Mouse (Mus musculus) hindbrain, postnatal 0 days (tissue): ENCODE results near the gene Drd2. TPM values are rescaled to one million over a fixed set of nuclear protein-coding genes. Genes with fewer than 3 reads are reported as not detected.

Experiments used
- ATAC-seq: fragments of 200-750 bp; cut with Nextera tagmentation; 2 replicates; pipeline ENCODE4 v1.8.0; 2017; ENCODE audit warnings: mild to moderate bottlenecking, moderate TSS enrichment, moderate library complexity
- DNase-seq: peaks from one replicate; pipeline ENCODE4 v3.0.0-alpha.2; 2015; ENCODE audit warnings: low spot score
- H3K27ac ChIP-seq: fragments of 300-500 bp; sonication (generic); 2 replicates; pipeline ENCODE4 v1.5.1; 2014; ENCODE audit warnings: mild to moderate bottlenecking
- H3K27me3 ChIP-seq: fragments of 300-500 bp; sonication (generic); 2 replicates; pipeline ENCODE4 v1.6.1; 2014; ENCODE audit warnings: low read length, mixed read lengths; ENCODE audit not compliant: insufficient read depth
- H3K36me3 ChIP-seq: fragments of 300-500 bp; sonication (generic); 2 replicates; pipeline ENCODE4 v1.6.1; 2014; ENCODE audit warnings: low read length, mixed read lengths; ENCODE audit not compliant: insufficient read depth
- H3K4me1 ChIP-seq: fragments of 300-500 bp; sonication (generic); 2 replicates; pipeline ENCODE4 v1.6.1; 2014; ENCODE audit warnings: antibody characterized with exemption, low read length, mixed read lengths; ENCODE audit not compliant: insufficient read depth
- H3K4me2 ChIP-seq: fragments of 300-500 bp; sonication (generic); 2 replicates; pipeline ENCODE4 v1.6.1; 2014; ENCODE audit warnings: low read depth, mild to moderate bottlenecking, low read length, moderate library complexity, mixed read lengths
- H3K4me3 ChIP-seq: fragments of 300-500 bp; sonication (generic); 2 replicates; pipeline ENCODE4 v1.5.1; 2014; ENCODE audit warnings: low read length
- H3K9ac ChIP-seq: fragments of 300-500 bp; sonication (generic); replicated peaks from 2 replicates; pipeline ENCODE4 v1.6.1; 2014; ENCODE audit warnings: mild to moderate bottlenecking, low read length, moderate library complexity, mixed read lengths
- H3K9me3 ChIP-seq: fragments of 300-500 bp; sonication (generic); 2 replicates; pipeline ENCODE4 v1.6.1; 2016; ENCODE audit warnings: low read length, mixed read lengths
- CTCF ChIP-seq: IDR thresholded peaks from 2 replicates; pipeline ENCODE4 v1.5.1; 2016; ENCODE audit warnings: antibody characterized with exemption, control low read depth, low read depth
- WGBS: fragments of 180-500 bp; shearing (Covaris S2); extraction: QIAGEN DNeasy Blood & Tissue Kit; methylation state at CpG from one replicate; pipeline ENCODE4 v1.1.7; 2014; 5-methylcytosine and 5-hydroxymethylcytosine counted together
- polyA plus RNA-seq: library from polyadenylated mRNA; unstranded; fragments of >200 nt; fragmentation: Nextera tagmentation; extraction: Ambion mirVana; gene quantifications from 2 replicates; pipeline ENCODE4 v1.2.1, GENCODE M21; 2015
- total RNA-seq: library from RNA; depleted of rRNA; stranded (reverse); fragments of >200 nt; gene quantifications from 2 replicates; pipeline ENCODE4 v1.2.3, GENCODE M21; 2014; rRNA removed

Gene Drd2
- total RNA-seq (8.2 and 8.4 TPM in 2 replicates), polyA plus RNA-seq (4.4 and 4.9 TPM in 2 replicates)

- Histone ChIP-seq H3K36me3 (no peaks in the 10 kb centered on the region), H3K27ac (no peak within 1 kb of the TSS), H3K9me3 (no peaks in the 10 kb centered on the region), H3K9ac (peak within 1 kb of the TSS; percentile 37; the same call in 1 of the 2 replicates), H3K4me2 (peak within 1 kb of the TSS; percentile 72), H3K27me3 (peaks cover 19% of the 10 kb centered on the region; the same call in 1 of the 2 replicates), H3K4me1 (no peaks in the 10 kb centered on the region), H3K4me3 (peak within 1 kb of the TSS; percentile 50)
- WGBS: under 1% methylated on average over 64 of the region's 84 CpGs
- 0 out of 2 replicates have a peak, but pooled peaks have one; percentile 6 for TF ChIP-seq CTCF
- ATAC-seq (peak; percentile 86), DNase-seq (peak; percentile 69)
Observed at GRCm38 (mm10) chr9:49340136-49341043, at the start of gene Drd2. Drd2 (plus strand) TSS chr9:49340627.

- H3K27ac ChIP-seq: no peak overlapping the region
- TF ChIP-seq CTCF: no peak
- H3K36me3 ChIP-seq: no peaks in the 10 kb centered on the region
- no peaks in the 10 kb centered on the region for H3K4me1 ChIP-seq
- ATAC-seq (no peak), DNase-seq (peak; percentile 50)
- H3K9ac ChIP-seq: no peak overlapping the region
- 30% methylated on average over 1 of the region's 1 CpGs for WGBS
- no peaks in the 10 kb centered on the region for H3K9me3 ChIP-seq
- H3K4me3 ChIP-seq: no peak overlapping the region
- H3K4me2 ChIP-seq: no peak overlapping the region
- H3K27me3 ChIP-seq: no peaks in the 10 kb centered on the region
Observed at GRCm38 (mm10) chr9:49295101-49295500, 45.3 kb upstream of the Drd2 start.

DNA sequence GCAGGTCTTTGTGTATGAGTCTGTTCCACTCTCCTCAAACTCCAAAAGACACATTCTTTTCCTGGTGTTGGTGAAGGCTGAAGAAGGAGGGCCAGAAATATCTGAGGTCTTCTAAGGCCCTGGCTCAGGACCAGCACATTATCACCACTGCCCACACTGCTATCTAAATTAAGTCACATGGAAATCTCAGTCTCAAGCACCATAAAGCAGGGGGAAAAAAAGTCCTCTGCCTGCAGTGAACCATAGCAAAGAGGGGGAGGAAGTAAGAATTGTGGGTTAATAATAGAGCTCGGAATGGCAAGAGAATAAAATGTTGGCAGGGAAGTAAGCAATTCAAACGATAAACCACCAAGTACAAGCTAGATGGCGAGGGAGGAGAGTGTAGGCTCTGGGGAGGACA is 32.9 kb upstream of the Drd2 start:
- DNase-seq: no peak
- WGBS: 61% methylated on average over 3 of the region's 3 CpGs

DNA sequence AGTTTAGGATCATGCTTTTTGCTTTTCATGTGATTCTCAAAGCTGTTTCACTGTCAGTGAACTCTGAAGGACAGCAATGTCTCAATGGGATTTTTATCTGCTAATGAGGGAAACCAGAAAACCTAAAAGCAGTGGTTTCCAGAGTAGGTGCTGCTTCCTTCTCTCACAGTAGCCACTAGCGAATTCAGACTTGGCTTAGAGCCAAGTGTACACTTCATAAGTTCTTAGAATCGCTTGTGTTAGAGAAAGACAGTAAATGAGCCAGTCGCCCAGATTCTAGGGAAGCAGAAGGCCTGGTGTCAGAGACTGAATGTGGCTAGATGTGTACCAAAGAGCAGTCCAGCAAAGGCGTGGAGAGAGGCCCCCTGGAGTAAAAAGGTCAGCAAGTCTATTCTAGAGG is 29.6 kb upstream of the Drd2 start:
- Histone ChIP-seq H3K9me3 (no peaks in the 10 kb centered on the region), H3K4me1 (no peaks in the 10 kb centered on the region), H3K4me2 (no peak overlapping the region), H3K27me3 (no peaks in the 10 kb centered on the region), H3K36me3 (no peaks in the 10 kb centered on the region), H3K9ac (no peak overlapping the region), H3K27ac (no peak overlapping the region), H3K4me3 (no peak overlapping the region)
- no peak for ATAC-seq
- TF ChIP-seq CTCF: no peak
- peak; percentile 36 for DNase-seq
- WGBS: 44% methylated on average over 4 of the region's 4 CpGs

More for the DNA sequence above, 32.9 kb upstream of the Drd2 start:
- Histone ChIP-seq H3K4me3 (no peak overlapping the region), H3K36me3 (no peaks in the 10 kb centered on the region), H3K4me2 (no peak overlapping the region), H3K27ac (no peak overlapping the region), H3K4me1 (no peaks in the 10 kb centered on the region), H3K9me3 (no peaks in the 10 kb centered on the region), H3K27me3 (no peaks in the 10 kb centered on the region), H3K9ac (no peak overlapping the region)
- ATAC-seq: no peak
- TF ChIP-seq CTCF: no peak

GRCm38 (mm10) chr9:49318638-49319037 is 21.8 kb upstream of the Drd2 start:
- ATAC-seq (no peak), DNase-seq (no peak)
- Histone ChIP-seq H3K9ac (no peak overlapping the region), H3K4me2 (no peak overlapping the region), H3K4me3 (no peak overlapping the region), H3K27ac (no peak overlapping the region), H3K4me1 (no peaks in the 10 kb centered on the region), H3K27me3 (no peaks in the 10 kb centered on the region), H3K36me3 (no peaks in the 10 kb centered on the region), H3K9me3 (no peaks in the 10 kb centered on the region)
- no peak for TF ChIP-seq CTCF

DNA sequence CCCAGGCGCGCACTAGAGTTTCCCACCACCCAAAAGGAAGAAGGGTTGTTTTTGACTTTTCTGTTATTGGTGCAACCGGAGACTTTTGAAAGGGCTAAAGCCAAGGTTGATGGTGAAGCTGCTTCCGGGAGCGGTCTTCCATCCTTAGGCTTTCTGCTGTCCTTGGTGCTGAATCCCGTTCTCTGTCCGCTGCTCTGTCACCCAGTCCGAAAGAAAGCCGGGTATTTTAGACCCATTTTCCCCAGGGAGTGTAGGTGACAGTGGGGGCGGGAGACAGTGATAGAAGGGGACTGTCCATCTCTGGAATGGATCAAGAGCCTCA is 578 bp downstream of the Drd2 start:
- no peak overlapping the region for H3K9ac ChIP-seq
- no peaks in the 10 kb centered on the region for H3K36me3 ChIP-seq
- 4% methylated on average over 10 of the region's 10 CpGs for WGBS

DNA sequence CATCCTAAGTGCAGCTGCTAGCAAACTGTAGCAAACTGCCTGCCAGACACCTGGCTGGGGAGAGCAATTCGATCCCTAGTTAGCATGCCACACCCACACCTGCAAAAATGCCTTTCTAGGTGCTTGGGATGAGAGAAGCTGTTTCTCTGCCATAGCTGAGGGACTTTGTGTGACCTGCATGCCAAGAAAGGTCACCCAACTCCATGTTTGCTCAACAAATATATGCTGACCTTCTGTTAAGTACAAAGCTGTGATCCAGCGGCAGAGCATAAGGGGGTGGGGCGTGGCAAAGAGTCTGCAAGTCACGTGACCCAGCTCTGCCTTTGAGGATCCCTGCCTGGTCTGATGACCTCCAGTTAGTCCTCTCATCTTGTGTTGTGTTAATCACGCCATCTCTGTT is 25.3 kb downstream of the Drd2 start:
- DNase-seq (no peak), ATAC-seq (no peak)
- H3K9me3 ChIP-seq: no peaks in the 10 kb centered on the region
- no peaks in the 10 kb centered on the region for H3K27me3 ChIP-seq
- no peaks in the 10 kb centered on the region for H3K36me3 ChIP-seq
- H3K4me3 ChIP-seq: no peak overlapping the region
- WGBS: 38% methylated on average over 5 of the region's 5 CpGs
- TF ChIP-seq CTCF: no peak
- H3K4me2 ChIP-seq: no peak overlapping the region
- H3K9ac ChIP-seq: no peak overlapping the region
- H3K4me1 ChIP-seq: no peaks in the 10 kb centered on the region
- no peak overlapping the region for H3K27ac ChIP-seq

More for the DNA sequence above, 578 bp downstream of the Drd2 start:
- no peak for TF ChIP-seq CTCF
- H3K4me2 ChIP-seq: peak overlapping the region; percentile 72
- DNase-seq: peak; percentile 63
- H3K27me3 ChIP-seq: peaks cover 19% of the 10 kb centered on the region; the same call in 1 of the 2 replicates
- H3K4me1 ChIP-seq: no peaks in the 10 kb centered on the region
- H3K9me3 ChIP-seq: no peaks in the 10 kb centered on the region
- ATAC-seq: no peak
- H3K4me3 ChIP-seq: peak overlapping the region; percentile 50
- H3K27ac ChIP-seq: no peak overlapping the region
